Mouse (Mus musculus) CH12.LX (cell line): ENCODE measurements around the gene Mnd1.

Experiments used
- CTCF ChIP-seq, 2 experiments: IDR thresholded peaks in 1 of 2; conservative IDR thresholded peaks in 1 of 2; 2 replicates each; pipeline ENCODE4 v1.5.1; 2011 to 2012; ENCODE audit warnings: low read depth in 2 of 2, low read length in 2 of 2, improper control_type of control experiment in 1 of 2, inconsistent platforms in 1 of 2, mild to moderate bottlenecking in 1 of 2, moderate library complexity in 1 of 2
- E2F4 ChIP-seq: IDR thresholded peaks from 2 replicates; pipeline ENCODE4 v1.6.1; 2011; ENCODE audit warnings: low read depth, low read length, improper control_type of control experiment; ENCODE audit not compliant: insufficient replicate concordance
- POLR2A ChIP-seq: IDR thresholded peaks from 2 replicates; pipeline ENCODE4 v1.6.1; 2011; ENCODE audit warnings: low read depth, mild to moderate bottlenecking, improper control_type of control experiment, low read length
- TCF12 ChIP-seq: IDR thresholded peaks from 2 replicates; pipeline ENCODE4 v1.6.1; 2014; ENCODE audit warnings: low read depth, mild to moderate bottlenecking, inconsistent platforms, low read length, improper control_type of control experiment
- UBTF ChIP-seq: IDR thresholded peaks from 2 replicates; pipeline ENCODE4 v1.6.1; 2012; ENCODE audit warnings: low read depth, mild to moderate bottlenecking, inconsistent platforms, low read length, improper control_type of control experiment, moderate library complexity

DNA sequence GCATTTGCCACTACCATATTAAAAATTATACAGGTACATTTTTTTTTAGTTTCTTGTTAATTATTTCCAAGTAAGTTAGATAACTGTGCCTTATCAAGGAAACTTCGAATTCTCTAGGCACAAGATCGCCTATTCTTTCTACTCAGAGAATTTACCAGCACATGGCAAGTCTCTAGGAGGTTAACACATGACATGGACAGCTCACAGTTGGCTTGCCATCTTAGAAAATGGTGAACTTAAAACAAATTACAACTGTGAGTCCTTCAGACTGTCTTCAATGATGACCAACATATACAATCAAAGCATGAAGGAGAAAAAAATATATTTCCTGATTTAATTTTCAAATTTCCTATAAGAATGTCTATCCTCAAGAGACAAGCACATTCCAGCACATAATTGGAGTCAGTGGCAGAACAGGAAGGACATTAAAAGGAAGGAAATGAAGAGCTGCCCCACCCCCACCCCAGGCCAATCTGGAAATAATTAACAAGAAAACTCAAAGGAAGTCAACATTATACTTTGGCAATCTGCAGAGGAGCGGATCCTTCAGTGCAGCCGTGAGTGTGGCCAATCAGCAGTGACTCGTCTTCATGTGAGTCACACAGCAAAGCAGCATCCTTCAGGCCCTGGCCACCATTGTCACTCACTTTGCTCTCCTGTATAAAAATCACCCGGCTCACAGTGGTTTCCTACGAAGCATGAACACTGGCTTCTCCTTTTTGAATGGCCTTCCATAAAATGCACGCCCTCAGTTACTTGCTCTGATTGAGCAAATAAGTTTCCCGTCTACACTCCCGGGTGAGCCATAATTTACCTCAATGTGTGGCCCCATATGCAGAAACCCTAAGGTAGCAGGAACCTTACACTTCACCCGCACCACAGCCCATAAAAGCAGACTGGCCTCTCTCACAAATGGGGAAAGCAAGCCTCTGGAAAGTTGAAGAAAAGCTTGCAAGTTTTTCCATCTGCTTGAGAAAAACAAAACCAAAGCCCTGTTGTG is 26.4 kb downstream of the Mnd1 start:
- TF ChIP-seq E2F4, result no peak
- no peak for TF ChIP-seq POLR2A
- TF ChIP-seq TCF12, result no peak
- no peak for TF ChIP-seq CTCF (conservative IDR thresholded peaks at IDR 0.05 in 1 of 2, IDR thresholded peaks at IDR 0.05 in 1 of 2; ENCODE audit: low read depth in 2 of 2, low read length in 2 of 2)
- TF ChIP-seq UBTF, result no peak
